Mouse (Mus musculus) midbrain, embryonic 10.5 days (tissue): ENCODE data around the gene Npff. TPM values are rescaled to one million over a fixed set of nuclear protein-coding genes. Genes with fewer than 3 reads are reported as not detected.
A peak's percentile ranks its signal among the peaks of the same experiment; 100 is the strongest.

Source experiments
- DNase-seq: peaks from one replicate; pipeline ENCODE4 v3.0.0-alpha.2; 2017; ENCODE audit warnings: low spot score
- H3K27ac ChIP-seq: fragments of 300-500 bp; sonication (generic); replicated peaks from 2 replicates; pipeline ENCODE4 v1.5.1; 2016; ENCODE audit warnings: mild to moderate bottlenecking
- H3K27me3 ChIP-seq: fragments of 300-500 bp; sonication (generic); 2 replicates; pipeline ENCODE4 v1.6.1; 2016; ENCODE audit warnings: low read depth, mild to moderate bottlenecking; ENCODE audit not compliant: poor library complexity, severe bottlenecking
- H3K36me3 ChIP-seq: fragments of 300-500 bp; sonication (generic); 2 replicates; pipeline ENCODE4 v1.6.1; 2016; ENCODE audit warnings: mild to moderate bottlenecking, moderate library complexity
- H3K4me1 ChIP-seq: fragments of 300-500 bp; sonication (generic); 2 replicates; pipeline ENCODE4 v1.6.1; 2016
- H3K4me3 ChIP-seq: fragments of 300-500 bp; sonication (generic); 2 replicates; pipeline ENCODE4 v1.5.1; 2016; ENCODE audit warnings: mild to moderate bottlenecking, moderate library complexity
- H3K9me3 ChIP-seq: fragments of 300-500 bp; sonication (generic); replicated peaks from 2 replicates; pipeline ENCODE4 v1.6.1; 2016; ENCODE audit warnings: mild to moderate bottlenecking
- WGBS: fragments of 180-500 bp; shearing (Covaris S2); methylation state at CpG from one replicate; pipeline ENCODE4 v1.1.7; 2016; 5-methylcytosine and 5-hydroxymethylcytosine counted together
- polyA plus RNA-seq: library from polyadenylated mRNA; unstranded; fragments of >200 nt; fragmentation: Nextera tagmentation; extraction: Ambion mirVana; gene quantifications from 2 replicates; pipeline ENCODE4 v1.2.1, GENCODE M21; 2016

The Npff gene
- polyA plus RNA-seq, 1 experiment from 2014 or later, result 2.0 TPM

DNA sequence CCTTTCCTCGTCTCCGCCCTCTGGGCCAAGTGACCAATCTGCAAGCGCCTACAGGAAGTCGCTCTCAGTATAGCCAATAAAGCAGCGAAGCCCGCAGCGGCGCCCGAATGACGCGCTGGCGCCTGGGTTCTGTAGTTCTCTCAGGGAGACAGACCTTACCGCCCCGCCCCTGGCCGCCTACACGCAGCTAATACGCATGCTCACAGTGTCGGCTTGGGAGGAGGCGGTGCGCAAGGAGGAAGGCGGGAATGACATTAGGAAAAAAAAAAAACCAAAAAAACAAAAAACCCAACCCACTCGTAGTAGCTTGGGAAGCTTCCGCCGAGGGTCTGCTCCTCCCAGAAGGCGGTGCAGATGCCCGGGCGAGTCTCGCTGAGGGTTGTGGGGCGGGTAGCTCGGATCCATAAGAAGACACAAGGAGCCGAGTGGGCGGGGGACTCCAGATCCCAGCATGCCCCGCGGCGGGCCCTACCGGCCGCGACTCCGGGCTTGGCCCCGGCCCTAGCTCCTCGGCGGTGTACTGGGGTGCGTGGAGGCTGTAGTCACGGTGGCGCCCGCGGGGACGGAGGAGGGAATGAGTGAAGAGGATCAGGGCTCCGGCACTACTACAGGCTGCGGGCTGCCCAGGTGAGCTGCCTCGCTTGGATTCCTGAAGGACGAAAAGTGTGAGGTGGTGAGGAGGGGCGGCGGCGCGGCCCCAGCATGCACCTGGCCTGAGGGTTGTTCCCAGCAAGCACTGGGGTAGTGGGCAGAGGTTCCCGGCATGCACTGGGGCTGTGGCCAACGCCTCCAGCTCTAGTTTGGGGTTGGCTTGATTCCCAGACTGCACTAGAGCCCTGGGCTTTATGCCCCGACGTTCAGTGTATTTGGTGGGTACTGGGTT is 6.5 kb downstream of the Npff start, which contains the start of gene Tarbp2:
Tarbp2 (plus strand) TSS at position 217 of the 883 bp plus-strand sequence.
- WGBS, result under 1% methylated on average over 60 of the region's 60 CpGs
- Histone ChIP-seq H3K4me1 (peaks cover 54% of the 10 kb centered on the region), H3K4me3 (peak within 1 kb of the TSS; percentile 81)

DNA sequence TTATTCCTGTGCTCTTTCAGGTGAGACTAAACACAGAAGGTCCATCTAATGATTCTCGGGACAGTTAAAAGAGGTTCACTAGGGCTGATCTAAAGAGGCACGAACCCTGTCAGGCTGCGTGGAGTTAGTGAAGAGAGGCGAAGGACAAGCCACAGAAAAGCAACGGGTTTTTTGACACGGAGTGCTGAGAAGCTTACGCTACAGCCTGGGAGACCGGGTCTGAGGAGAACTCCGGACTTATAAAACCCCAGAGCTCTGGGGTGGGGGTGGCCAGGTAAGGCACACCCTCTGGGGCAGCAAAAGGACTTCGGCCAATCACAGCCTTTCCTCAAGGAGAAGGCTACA is 7.1 kb downstream of the Npff start:
- Histone ChIP-seq H3K27ac (peak overlapping the region; percentile 98), H3K9me3 (no peaks in the 10 kb centered on the region), H3K36me3 (peaks cover 25% of the 10 kb centered on the region), H3K4me3 (peak overlapping the region; percentile 81), H3K4me1 (peaks cover 60% of the 10 kb centered on the region), H3K27me3 (no peaks in the 10 kb centered on the region)
- no peak for DNase-seq
- WGBS, result under 1% methylated on average over 10 of the region's 10 CpGs

More for the DNA sequence above, 6.5 kb downstream of the Npff start, which contains the start of gene Tarbp2:
- peak; percentile 99 for DNase-seq
- Histone ChIP-seq H3K9me3 (no peaks in the 10 kb centered on the region), H3K36me3 (peaks cover 30% of the 10 kb centered on the region), H3K27ac (peak within 1 kb of the TSS; percentile 98), H3K27me3 (no peaks in the 10 kb centered on the region)

DNA sequence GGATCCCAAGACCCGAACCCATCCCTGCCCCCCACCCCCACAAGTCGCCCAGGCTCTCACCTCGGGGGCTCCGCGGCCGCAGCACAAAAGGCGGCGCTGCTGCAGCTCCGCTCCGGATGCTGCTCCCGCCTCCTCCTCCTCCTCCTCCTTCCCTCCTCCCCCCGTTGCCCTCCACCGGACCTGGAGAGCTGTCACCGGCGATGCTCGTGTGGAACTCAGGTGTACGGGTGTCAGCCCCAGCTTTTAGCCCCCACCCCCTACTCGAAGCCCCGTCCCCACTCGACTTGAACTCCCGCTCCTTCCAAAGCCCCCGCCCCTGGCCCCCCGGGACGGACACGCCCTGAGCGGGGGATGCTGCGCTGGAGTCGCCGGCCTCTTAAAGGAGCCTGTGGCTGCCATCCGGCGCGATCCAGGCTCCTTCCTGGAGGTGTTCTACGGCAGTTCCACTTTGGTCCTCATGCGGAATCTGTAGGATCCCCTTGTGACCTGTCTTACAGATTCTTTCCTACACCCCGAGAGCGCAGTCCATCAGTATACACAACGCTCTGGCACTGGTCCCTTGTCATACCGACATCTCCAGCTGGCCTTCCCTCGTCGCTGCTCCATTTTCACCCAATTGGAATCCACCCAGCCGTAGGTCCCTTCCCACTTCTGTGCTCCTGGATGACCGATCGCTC is 7.9 kb downstream of the Npff start, which contains the start of gene Map3k12:
Map3k12 (minus strand) TSS at position 337 of the 677 bp plus-strand sequence.
- Histone ChIP-seq H3K4me3 (peak within 1 kb of the TSS; percentile 81), H3K27ac (peak within 1 kb of the TSS; percentile 98), H3K9me3 (no peaks in the 10 kb centered on the region), H3K4me1 (peaks cover 67% of the 10 kb centered on the region), H3K36me3 (peaks cover 17% of the 10 kb centered on the region), H3K27me3 (no peaks in the 10 kb centered on the region)
- peak; percentile 81 for DNase-seq
- WGBS, result under 1% methylated on average over 43 of the region's 43 CpGs

DNA sequence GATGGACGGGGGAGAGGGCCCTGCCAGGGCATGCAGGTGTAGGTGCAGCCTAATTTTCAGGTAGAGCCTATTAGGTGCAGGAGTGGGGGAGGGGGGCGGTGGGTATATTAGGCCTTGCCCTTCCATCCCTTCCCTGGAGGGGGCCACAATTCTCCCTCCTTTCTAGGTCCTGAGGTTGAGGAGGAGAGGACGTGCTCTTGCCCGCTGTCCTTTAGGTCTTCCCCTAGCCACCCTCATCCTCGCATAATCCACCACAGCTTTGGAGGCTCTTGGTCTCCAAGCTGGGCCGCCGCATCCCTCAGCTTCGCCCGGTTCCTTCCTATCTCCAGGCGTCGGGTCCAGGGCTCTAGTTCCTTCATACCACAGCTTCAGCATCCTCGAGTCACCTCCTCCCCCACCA is 8.4 kb downstream of the Npff start:
- H3K4me1 ChIP-seq, result peaks cover 73% of the 10 kb centered on the region
- no peak for DNase-seq

DNA sequence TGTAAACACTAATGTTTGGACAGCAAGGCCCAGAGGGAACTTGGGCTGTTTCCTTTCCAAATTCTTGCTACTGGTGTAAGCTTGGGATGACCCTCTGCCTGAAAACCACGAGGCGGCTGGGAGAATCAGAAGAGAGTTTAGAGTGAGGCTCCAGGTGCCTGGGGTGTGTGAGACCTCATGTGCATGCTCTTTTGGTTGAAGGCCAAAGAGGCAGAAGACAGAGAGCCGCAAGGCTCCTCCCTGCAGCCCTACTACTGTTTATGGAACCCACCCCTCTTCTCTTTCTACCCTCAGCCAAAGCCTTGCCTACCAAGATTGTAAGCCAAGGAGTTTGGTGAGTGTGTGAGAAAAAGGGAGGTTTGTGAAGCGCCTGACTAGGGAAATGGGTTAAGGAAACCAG is 9.0 kb downstream of the Npff start:
- Histone ChIP-seq H3K27ac (peak overlapping the region; percentile 98), H3K4me1 (peaks cover 78% of the 10 kb centered on the region), H3K4me3 (peak overlapping the region; percentile 81), H3K9me3 (no peaks in the 10 kb centered on the region), H3K27me3 (no peaks in the 10 kb centered on the region), H3K36me3 (peaks cover 6% of the 10 kb centered on the region)
- WGBS, result 49% methylated on average over 4 of the region's 4 CpGs
- no peak for DNase-seq

More for the DNA sequence above, 8.4 kb downstream of the Npff start:
- H3K27me3 ChIP-seq, result no peaks in the 10 kb centered on the region
- no peaks in the 10 kb centered on the region for H3K9me3 ChIP-seq
- 0% methylated on average over 12 of the region's 12 CpGs for WGBS
- H3K36me3 ChIP-seq, result peaks cover 12% of the 10 kb centered on the region
- peak overlapping the region; percentile 98 for H3K27ac ChIP-seq
- peak overlapping the region; percentile 81 for H3K4me3 ChIP-seq

DNA sequence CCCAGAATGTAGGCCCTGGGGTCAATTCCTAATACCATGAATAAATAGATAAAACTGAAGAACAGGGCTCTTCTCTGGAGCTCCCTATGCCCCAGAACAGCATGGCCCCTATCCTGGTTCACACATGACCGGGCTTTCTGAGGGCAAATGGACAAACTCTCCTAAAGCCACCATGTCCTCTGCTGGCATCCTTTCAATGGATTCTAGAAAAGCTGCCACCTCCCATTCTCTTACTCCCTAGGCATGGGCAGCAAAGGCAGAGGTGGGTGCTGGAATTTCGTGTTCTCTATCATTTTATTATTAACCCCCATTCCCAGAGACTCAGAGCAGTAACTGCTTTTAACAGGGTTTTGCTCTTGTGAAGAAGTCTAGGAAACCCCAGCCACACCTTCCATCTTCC is 9.5 kb downstream of the Npff start:
- 88% methylated on average over 2 of the region's 2 CpGs for WGBS
- 0 out of 2 replicates have a peak overlapping the region, but pooled peaks have one; percentile 98 for H3K27ac ChIP-seq

DNA sequence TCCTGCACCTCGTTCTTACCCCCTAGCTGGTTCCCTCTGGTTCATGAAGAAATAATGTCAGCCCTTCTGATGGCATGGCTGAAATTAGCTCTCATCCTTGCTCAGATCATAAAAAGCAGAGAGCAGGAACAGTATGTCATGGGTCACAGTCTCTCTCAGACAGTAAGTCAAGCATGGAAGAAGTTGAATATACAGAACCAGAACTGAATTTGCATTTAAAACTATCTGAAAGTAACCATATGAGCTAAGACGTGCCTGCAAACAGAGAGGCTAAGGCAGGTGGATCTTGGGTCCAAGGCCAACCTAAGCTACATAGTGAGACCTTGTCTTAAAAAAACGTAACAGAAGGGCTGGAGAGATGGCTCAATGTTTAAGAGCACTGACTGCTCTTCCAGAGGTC is 11.7 kb downstream of the Npff start:
- Histone ChIP-seq H3K4me3 (no peak overlapping the region), H3K4me1 (peaks cover 76% of the 10 kb centered on the region)

More for the DNA sequence above, 9.5 kb downstream of the Npff start:
- Histone ChIP-seq H3K4me3 (peak overlapping the region; percentile 81; the same call in 1 of the 2 replicates), H3K36me3 (peaks cover 1% of the 10 kb centered on the region), H3K4me1 (peaks cover 79% of the 10 kb centered on the region), H3K27me3 (no peaks in the 10 kb centered on the region), H3K9me3 (no peaks in the 10 kb centered on the region)
- no peak for DNase-seq

DNA sequence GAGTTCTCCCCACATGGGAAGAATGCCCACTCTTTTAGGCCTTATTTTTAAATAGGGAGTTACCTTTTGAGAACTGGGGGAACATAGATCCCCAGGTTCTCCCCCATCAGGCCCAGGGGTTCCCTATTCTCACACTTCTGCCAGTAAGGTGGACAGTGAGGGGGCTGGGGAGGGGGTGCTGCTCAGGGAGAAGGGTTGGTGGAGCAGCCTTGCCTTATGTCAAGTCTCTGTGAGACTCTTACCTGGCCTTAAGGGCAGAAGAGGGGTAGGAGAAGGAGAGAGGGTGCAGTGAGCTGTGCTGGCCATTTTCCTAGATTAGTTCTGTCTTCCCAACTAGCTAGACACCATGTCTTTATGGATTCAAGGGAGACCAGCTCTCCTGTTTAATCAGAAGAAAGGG is 12.3 kb downstream of the Npff start:
- no peaks in the 10 kb centered on the region for H3K27me3 ChIP-seq
- H3K4me1 ChIP-seq, result peaks cover 74% of the 10 kb centered on the region
- H3K27ac ChIP-seq, result peak overlapping the region; percentile 85
- DNase-seq, result no peak
- peaks cover 9% of the 10 kb centered on the region for H3K36me3 ChIP-seq
- peak overlapping the region; percentile 75 for H3K4me3 ChIP-seq
- H3K9me3 ChIP-seq, result no peaks in the 10 kb centered on the region

More for the DNA sequence above, 11.7 kb downstream of the Npff start:
- Histone ChIP-seq H3K27me3 (no peaks in the 10 kb centered on the region), H3K36me3 (0 out of 2 replicates have a peak, but pooled peaks cover 5% of the 10 kb centered on the region), H3K27ac (peak overlapping the region; percentile 85; the same call in 1 of the 2 replicates), H3K9me3 (no peaks in the 10 kb centered on the region)
- 84% methylated on average over 3 of the region's 3 CpGs for WGBS
- DNase-seq, result no peak

DNA sequence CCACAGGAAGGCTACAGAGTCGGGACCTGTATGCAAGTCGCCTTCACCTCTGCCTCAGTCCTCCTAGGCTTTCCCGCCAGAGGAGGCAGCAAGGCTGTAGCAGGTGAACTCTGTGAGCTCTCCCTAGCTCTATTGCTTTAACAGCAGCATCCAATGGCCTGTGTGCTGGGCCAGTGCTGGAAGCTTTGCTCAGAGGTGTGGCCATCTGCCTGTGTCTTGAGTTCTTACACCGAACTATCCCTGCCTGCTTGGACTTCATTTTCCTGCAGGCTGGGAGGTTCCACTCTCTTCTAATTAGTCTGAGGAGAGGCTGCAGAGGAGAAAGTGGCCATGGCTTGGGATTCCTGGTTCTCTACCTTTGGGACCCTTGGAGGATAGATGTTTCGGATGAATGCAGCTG is 12.7 kb downstream of the Npff start:
- H3K9me3 ChIP-seq, result no peaks in the 10 kb centered on the region
- peaks cover 70% of the 10 kb centered on the region for H3K4me1 ChIP-seq
- H3K36me3 ChIP-seq, result peaks cover 13% of the 10 kb centered on the region
- 32% methylated on average over 5 of the region's 5 CpGs for WGBS
- H3K27ac ChIP-seq, result peak overlapping the region; percentile 85
- H3K4me3 ChIP-seq, result peak overlapping the region; percentile 75
- H3K27me3 ChIP-seq, result no peaks in the 10 kb centered on the region
- no peak for DNase-seq

DNA sequence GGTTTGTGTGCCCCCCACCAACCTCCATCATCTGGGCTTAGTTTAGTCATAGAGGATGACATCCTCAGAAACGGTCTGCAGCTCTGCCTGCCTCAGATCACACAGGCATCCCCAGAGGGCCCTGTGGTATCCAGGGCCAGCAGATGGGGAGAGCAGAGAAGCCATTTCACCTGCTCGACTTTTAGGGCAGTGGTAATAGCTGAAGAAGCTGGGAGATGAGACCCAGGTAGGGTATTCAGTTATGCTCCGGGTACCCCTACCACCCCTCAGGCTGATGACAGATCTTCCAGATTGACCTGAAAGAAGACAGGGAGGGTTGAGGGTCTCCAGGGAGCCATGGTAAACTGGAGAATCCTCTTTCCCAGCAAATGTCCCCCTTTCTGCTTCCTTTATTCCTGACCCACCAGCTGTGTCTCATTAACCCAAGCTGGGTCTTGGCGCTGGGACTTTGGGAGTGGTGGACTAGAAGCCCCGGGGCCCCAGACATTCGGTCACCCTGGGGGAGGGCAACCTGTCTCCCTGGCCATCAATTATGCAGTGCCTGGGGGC is 13.4 kb downstream of the Npff start:
- DNase-seq, result peak; percentile 51
- 21% methylated on average over 6 of the region's 6 CpGs for WGBS
- no peaks in the 10 kb centered on the region for H3K9me3 ChIP-seq
- peaks cover 64% of the 10 kb centered on the region for H3K4me1 ChIP-seq
- peak overlapping the region; percentile 75 for H3K4me3 ChIP-seq
- peaks cover 15% of the 10 kb centered on the region for H3K36me3 ChIP-seq
- no peaks in the 10 kb centered on the region for H3K27me3 ChIP-seq
- H3K27ac ChIP-seq, result peak overlapping the region; percentile 85

DNA sequence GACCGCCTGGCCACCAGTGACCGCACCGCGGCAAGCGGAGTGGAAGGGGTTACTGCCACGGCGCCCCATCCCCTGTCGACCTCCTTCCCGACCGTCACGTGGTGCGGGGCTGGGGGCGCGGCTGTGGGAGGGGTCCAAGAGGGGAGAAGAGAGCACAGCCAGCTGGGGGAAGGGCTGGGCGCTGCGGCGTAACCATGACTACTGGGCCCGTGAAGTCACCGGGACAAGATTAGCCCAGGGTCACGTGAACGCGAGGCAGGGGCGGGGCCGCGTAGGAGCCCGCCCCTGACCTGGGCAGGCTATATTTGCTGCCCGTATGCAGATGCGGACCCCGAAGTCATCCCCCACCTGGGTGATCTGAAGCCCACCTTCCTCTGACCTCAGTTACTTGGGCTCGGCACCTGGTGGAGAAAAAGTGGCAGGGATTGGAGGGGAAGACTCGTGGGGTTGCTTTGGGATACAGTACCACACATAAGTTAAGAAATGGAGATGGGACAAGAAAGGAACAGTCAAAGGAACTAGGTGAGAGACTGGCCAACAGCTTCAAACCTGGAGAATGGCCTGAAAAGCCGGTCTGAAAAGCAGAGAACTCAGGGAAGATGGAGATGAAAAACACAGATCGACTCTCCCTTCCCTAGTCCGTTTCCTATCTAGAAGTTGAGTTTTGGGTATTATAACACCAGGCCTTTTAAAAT is 14.0 kb downstream of the Npff start:
- WGBS, result 4% methylated on average over 34 of the region's 34 CpGs
- H3K9me3 ChIP-seq, result no peaks in the 10 kb centered on the region
- peak overlapping the region; percentile 85 for H3K27ac ChIP-seq
- DNase-seq, result peak; percentile 98
- H3K4me1 ChIP-seq, result peaks cover 58% of the 10 kb centered on the region
- peak overlapping the region; percentile 75 for H3K4me3 ChIP-seq
- H3K36me3 ChIP-seq, result peaks cover 20% of the 10 kb centered on the region
- no peaks in the 10 kb centered on the region for H3K27me3 ChIP-seq

DNA sequence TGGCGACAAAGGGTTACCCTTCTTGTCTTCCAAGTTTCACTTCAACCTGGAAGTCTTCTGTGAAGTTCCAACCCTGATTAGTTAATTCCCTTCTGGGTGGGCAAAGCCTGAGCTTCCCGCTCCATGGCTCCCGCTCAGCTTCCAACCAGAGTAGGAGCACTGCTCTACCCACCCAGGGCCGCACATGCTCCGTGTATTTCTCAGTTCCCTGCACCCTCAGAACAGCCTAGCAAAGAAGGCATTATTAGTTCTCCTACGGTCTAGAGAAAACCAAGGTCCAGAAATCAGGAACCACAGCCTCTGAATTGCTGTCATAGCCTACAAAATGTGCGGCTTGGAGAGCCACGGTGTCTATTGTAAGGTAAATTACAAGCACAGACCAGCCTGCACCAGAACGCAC is 14.6 kb downstream of the Npff start:
- Histone ChIP-seq H3K4me1 (peaks cover 51% of the 10 kb centered on the region), H3K9me3 (no peaks in the 10 kb centered on the region), H3K4me3 (peak overlapping the region; percentile 75), H3K27ac (peak overlapping the region; percentile 85), H3K27me3 (no peaks in the 10 kb centered on the region), H3K36me3 (peaks cover 25% of the 10 kb centered on the region)
- no peak for DNase-seq
- 6% methylated on average over 9 of the region's 9 CpGs for WGBS
